Mouse (Mus musculus): ENCODE results near the gene Nktr. TPM values are rescaled to one million over a fixed set of nuclear protein-coding genes. Genes with fewer than 3 reads are reported as not detected.

Gene Nktr
- 212 TPM for polyA plus RNA-seq (2014; fragmentation: Illumina TruSeq; extraction: RNeasy Lipid Tissue Mini Kit (QIAGEN cat#74804); ENCODE audit: low replicate concordance)

GRCm38 (mm10) chr9:121718792-121719318 lies at the start of gene Nktr:
Gene Nktr, plus strand, starts transcription at chr9:121719169.

GRCm38 (mm10) chr9:121704646-121705625 lies 14.0 kb upstream of the Nktr start, which contains the start of gene Sec22c:
Gene Sec22c, minus strand, starts transcription at chr9:121705490.

GRCm38 (mm10) chr9:121709898-121710583 lies 8.9 kb upstream of the Nktr start, which contains the start of gene Ss18l2:
Gene Ss18l2, plus strand, starts transcription at chr9:121710329.

GRCm38 (mm10) chr9:121759091-121760081 lies 40.4 kb downstream of the Nktr start, which contains the start of gene Zfp651:
Gene Zfp651, plus strand, starts transcription at chr9:121759330.

GRCm38 (mm10) chr9:121777484-121778065 lies 58.6 kb downstream of the Nktr start, which contains the start of gene Klhl40:
Gene Klhl40, plus strand, starts transcription at chr9:121777607.

GRCm38 (mm10) chr9:121791757-121792521 lies 73.0 kb downstream of the Nktr start, which contains the start of gene Hhatl:
Gene Hhatl, minus strand, starts transcription at chr9:121792507.

Other genes with a start within 250 kb of the Nktr start
- 15.9 TPM for gene Cck, start 223.5 kb upstream of the Nktr start, polyA plus RNA-seq (2014; fragmentation: Illumina TruSeq; extraction: RNeasy Lipid Tissue Mini Kit (QIAGEN cat#74804); ENCODE audit: low replicate concordance)
- gene Lyzl4, start 77.1 kb upstream of the Nktr start, polyA plus RNA-seq (2014; fragmentation: Illumina TruSeq; extraction: RNeasy Lipid Tissue Mini Kit (QIAGEN cat#74804); ENCODE audit: low replicate concordance) = not detected
- 25.4 TPM for gene Vipr1, start 76.5 kb upstream of the Nktr start, polyA plus RNA-seq (2014; fragmentation: Illumina TruSeq; extraction: RNeasy Lipid Tissue Mini Kit (QIAGEN cat#74804); ENCODE audit: low replicate concordance)
- gene Sec22c, start 13.7 kb upstream of the Nktr start, polyA plus RNA-seq (2014; fragmentation: Illumina TruSeq; extraction: RNeasy Lipid Tissue Mini Kit (QIAGEN cat#74804); ENCODE audit: low replicate concordance) = 42.7 TPM
- gene Ss18l2, start 8.8 kb upstream of the Nktr start, polyA plus RNA-seq (2014; fragmentation: Illumina TruSeq; extraction: RNeasy Lipid Tissue Mini Kit (QIAGEN cat#74804); ENCODE audit: low replicate concordance) = 47.5 TPM
- gene Zfp651, start 40.2 kb downstream of the Nktr start, polyA plus RNA-seq (2014; fragmentation: Illumina TruSeq; extraction: RNeasy Lipid Tissue Mini Kit (QIAGEN cat#74804); ENCODE audit: low replicate concordance) = 0.11 TPM
- not detected for gene Klhl40, start 58.4 kb downstream of the Nktr start, polyA plus RNA-seq (2014; fragmentation: Illumina TruSeq; extraction: RNeasy Lipid Tissue Mini Kit (QIAGEN cat#74804); ENCODE audit: low replicate concordance)
- not detected for gene Hhatl, start 73.3 kb downstream of the Nktr start, polyA plus RNA-seq (2014; fragmentation: Illumina TruSeq; extraction: RNeasy Lipid Tissue Mini Kit (QIAGEN cat#74804); ENCODE audit: low replicate concordance)
- gene Ccdc13, start 120.3 kb downstream of the Nktr start, polyA plus RNA-seq (2014; fragmentation: Illumina TruSeq; extraction: RNeasy Lipid Tissue Mini Kit (QIAGEN cat#74804); ENCODE audit: low replicate concordance) = not detected
- 57.2 TPM for gene Higd1a, start 139.2 kb downstream of the Nktr start, polyA plus RNA-seq (2014; fragmentation: Illumina TruSeq; extraction: RNeasy Lipid Tissue Mini Kit (QIAGEN cat#74804); ENCODE audit: low replicate concordance)
- 0.41 TPM for gene Ackr2, start 179.2 kb downstream of the Nktr start, polyA plus RNA-seq (2014; fragmentation: Illumina TruSeq; extraction: RNeasy Lipid Tissue Mini Kit (QIAGEN cat#74804); ENCODE audit: low replicate concordance)
- gene Cyp8b1, start 197.1 kb downstream of the Nktr start, polyA plus RNA-seq (2014; fragmentation: Illumina TruSeq; extraction: RNeasy Lipid Tissue Mini Kit (QIAGEN cat#74804); ENCODE audit: low replicate concordance) = not detected
- 0.11 TPM for gene Fam198a, start 231.8 kb downstream of the Nktr start, polyA plus RNA-seq (2014; fragmentation: Illumina TruSeq; extraction: RNeasy Lipid Tissue Mini Kit (QIAGEN cat#74804); ENCODE audit: low replicate concordance)

Measured in small intestine, adult 10 weeks (tissue).